Mouse (Mus musculus) T-helper 1 cell (primary cell): ENCODE results near the gene Zmym5.
"Not testable (repeated sequence)": the region's sequence is repeated elsewhere in the genome, so short reads cannot be mapped to it uniquely, and the experiment has no call there.

ENCODE experiments used
- in situ Hi-C: fragments of 300-600 bp; cut with MboI, MseI; formaldehyde crosslinking; loops from one replicate; pipeline ENCODE4 v1.15.1; 2025; ENCODE audit warnings: high pct_unique_total_duplicates

Zmym5 gene

DNA sequence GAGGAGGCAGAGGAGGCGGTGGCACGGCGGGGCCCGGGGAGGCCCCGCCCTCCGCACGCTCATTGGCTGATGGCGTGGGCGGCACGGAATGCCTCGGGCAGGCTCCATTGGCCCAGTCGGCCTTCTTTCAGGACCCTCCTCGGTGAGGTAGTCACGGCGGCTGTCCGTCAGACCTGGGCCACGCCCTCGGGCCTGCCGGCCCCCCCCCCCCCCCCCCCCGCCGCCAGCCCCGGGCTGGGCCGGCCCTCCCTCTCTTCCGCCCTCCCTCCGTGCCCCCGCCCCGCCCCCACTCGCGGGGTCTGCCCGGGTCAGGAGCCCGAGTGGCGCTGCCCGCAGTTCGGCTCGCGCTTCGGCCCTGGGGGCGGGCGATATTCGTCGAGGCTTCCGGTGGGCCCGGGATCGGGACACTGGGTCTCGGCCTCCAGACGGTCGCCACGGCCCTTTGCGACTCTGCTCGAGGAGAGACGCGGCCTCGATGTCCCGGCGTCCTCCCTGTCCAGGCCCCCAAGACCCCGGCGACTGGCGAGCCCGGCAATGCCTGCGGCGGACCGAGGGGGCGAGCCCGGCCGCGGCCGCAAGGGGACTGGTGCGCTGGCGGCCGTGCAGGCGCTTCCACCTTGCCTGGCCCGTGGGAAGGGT lies at the start of gene Zmym5:
TSS of gene Zmym5 (minus strand) at position 16 of the 639 bp plus-strand sequence.
- in situ Hi-C loops, result loop anchor here (5.0 kb wide), 1 partner anchor 75 kb away; the partner anchor contains the start of gene Zmym2

DNA sequence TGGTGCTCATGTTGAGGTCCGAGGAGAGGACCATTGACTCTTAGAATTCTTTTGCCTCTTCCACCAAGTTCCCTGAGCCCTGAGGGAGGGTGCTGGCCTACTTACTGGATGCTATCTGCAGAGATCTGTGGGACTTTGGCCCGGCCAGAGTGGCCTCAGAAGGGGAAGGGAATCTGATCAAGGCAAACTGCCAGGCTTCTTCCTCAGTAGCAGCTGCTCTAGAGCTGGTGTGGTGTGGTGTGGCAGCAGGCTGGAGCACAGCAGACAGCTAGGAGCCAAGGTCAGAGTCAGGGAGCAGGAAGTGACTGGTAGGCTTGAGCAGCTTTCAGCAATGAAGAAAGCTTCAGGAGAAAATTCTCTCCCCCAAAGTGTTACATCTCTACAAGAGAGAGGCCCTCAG lies 38.2 kb upstream of the Zmym5 start:
- in situ Hi-C loops, result no loop called here

DNA sequence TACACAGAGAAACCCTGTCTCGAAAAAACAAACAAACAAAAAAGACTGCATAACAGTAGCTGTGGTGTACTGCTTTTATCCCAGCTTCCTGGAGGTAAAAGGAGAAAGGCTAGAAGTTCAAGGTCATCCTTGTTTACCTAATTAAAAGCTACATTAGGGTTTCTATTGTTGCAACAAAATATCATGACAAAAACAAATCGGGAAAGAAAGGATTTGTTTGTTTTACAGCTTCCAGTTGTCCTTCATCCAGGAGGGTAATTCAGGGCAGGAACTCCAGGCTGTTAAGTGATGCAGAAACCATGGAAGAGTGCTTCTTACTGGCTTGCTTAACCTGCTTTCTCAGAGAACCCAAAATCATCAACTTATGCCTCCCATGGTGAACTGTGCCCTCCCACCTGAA lies 36.8 kb upstream of the Zmym5 start:
- in situ Hi-C loops, result no loop called here

DNA sequence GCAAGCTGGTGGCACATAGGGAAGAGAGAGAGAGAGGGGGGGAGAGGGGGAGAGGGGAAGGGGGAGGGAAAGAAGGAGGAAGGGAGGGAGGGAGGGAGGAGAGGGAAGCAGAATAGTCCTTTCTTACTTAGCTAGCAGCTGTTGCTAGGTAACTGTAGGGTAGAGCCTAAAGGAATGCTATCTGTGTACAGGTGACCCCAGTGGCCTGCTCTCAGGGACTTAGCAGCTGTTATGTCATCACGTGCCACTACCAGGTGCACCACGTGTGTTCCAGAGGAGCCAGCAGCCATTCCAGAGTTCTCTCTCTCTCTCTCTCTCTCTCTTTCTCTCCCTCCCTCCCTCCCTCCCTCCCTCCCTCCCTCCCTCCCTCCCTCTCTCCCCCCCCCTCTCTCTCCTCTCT lies 33.0 kb upstream of the Zmym5 start:
- in situ Hi-C loops, result no loop called here

DNA sequence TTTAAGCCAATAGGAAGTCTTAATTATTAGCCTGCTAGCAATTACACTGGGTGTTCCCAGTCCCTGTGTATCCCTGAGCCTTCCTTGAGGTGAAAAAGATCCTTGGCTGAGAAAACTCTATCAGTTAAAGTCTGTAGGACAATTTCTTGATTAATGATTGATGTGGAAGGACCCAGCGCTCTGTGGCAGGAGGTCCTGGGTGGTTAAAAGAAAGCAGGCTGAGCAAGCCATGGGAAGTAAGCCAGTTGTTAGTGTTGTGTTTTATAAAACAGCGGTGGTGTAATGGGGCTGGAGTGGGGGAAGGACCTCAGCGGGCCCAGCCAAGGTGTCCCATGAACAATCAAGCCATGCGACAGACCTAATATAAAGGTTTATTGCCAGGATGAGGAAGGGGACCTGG lies 32.5 kb upstream of the Zmym5 start:
- in situ Hi-C loops, result no loop called here

DNA sequence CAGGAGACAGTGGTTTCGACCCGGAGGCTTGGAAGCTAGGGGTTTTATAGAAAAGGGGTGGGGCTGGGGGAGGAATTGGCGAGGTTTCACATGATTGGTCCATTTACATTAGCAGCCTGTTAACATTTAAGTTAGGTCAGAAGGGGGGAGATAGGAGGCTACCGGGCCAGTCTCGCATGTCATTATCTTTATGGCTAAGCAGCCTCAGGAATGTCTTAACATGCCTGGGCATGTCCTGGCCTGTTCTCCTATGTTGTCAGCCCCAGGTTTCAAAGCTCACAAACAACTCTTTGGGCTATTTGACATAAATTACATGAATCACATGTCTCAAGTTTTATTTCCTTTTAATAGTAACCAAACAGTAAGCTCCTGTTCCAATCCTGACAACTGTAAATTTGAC lies 23.1 kb upstream of the Zmym5 start:
- in situ Hi-C loops, result not testable (repeated sequence)

DNA sequence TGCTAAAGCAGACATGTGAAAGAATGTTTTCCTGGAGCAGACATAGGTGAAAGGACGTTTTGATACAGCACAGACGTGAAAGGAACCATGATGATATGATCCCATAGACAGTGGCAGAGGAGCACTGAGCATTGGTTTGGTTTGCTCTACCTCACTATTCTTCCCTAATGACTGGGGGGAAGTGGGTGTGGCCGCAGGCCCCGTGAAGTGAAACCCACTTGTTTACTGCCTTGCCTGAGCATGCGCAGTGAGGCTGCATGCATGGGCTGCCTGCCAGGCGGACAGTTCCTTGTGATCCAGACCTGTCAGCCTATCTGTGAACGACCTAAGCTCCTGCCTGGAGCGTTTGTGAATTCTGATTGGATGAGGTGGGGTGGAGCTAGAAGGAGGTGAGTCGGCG lies 21.7 kb upstream of the Zmym5 start:
- in situ Hi-C loops, result not testable (repeated sequence)

DNA sequence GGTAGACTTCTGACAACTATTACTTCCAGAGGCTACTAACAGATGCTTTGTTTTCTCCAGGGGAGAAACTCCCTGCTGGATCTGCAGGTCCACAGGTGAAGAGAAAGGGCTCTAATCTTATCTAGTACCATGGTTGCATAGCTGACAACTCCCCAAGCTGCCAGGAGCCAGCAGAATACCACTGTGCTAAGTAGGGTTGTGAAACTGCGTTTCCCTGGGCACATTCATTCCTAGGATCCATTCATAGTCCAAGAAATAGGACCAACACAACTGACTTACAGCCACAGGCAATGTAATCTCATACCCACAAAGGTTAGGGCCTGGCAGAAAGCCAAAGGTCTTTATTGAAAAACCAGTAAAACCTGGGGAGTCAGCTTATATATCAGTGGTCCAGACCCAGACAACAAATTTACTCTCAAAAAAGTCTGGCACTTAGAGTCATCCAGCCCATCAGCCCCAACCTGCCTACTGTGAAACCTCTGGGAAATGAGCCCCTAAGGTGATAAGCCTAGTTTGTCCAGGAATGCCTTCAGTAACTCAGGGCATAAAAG lies 21.1 kb upstream of the Zmym5 start:
- in situ Hi-C loops, result no loop called here

DNA sequence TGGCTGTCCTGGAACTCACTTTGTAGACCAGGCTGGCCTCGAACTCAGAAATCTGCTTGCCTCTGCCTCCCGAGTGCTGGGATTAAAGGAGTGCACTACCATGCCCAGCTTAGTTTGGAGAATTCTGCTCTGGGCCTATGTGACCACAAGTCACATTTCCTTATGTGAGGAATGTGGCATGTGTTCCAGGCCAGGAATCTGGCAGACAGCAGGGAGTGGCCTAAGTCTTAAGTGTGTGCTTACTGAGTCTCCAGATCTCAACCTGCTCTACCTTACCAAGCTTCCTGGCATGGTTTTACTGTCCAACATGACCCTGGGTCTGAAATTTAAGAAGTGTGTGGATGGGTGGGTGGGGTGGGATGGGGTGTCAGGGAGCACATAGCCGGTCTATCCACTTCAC lies 20.6 kb upstream of the Zmym5 start:
- in situ Hi-C loops, result no loop called here

DNA sequence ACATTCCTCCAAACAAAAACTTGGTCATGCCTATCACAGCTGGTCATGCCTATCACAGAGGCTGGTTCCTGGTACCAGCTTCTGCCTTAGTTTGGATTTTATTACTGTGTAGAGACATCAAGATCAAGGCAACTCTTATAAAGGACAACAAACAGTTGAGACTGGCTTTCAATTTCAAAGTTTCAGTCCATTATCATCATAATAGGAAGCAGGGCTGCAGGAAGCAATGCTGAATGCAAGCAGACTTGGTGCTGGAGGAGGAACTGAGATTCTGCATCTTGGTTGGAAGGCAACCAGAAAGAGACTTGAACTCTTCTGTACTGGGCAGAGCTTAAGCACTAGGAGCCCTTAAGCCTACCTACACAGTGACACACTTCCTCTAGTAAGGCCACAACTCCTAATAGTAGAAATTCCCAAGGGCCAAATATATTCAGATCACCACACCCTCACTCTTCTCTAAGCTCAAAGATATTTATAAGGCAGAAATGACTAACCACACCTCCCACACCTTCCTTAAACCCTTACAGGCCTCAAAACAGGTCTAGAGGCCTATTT lies 19.1 kb upstream of the Zmym5 start:
- in situ Hi-C loops, result no loop called here

DNA sequence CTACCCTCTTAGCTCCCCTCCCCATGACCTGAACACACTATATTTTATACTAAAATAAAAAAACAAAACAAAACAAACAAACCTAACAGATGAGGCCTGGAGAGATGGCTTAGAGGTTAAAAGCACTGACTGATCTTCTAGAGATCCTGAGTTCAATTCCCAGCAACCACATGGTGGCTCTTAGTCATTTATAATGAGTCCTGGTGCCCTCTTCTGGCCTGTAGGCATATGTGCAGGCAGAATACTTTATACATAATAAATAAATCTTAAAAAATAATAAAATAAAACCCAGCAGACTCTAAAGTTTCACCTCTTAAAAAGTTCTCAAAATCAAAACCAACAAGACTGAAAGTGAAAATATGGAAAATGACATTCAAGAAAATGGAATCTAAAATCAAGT lies 13.0 kb upstream of the Zmym5 start:
- in situ Hi-C loops, result no loop called here

DNA sequence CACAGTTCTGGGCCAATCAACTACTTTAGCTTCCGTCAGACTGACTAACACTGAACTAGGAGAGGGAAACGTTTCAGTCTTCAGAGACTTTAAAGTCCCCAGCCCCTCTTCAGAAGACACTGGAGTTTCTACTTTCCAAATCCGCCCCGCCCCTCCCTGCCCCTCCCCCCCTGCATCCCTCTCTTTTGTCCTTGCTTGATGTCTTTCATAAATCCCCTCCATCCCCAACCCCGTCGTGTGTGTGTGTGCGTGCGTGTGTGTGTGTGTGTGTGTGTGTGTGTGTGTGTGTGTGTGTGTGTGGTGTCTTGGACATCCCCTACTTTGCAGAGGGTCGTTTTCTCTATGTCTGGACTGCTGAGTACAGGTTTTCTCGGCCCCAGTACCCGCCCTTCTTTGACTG lies 6.1 kb upstream of the Zmym5 start:
- in situ Hi-C loops, result no loop called here

DNA sequence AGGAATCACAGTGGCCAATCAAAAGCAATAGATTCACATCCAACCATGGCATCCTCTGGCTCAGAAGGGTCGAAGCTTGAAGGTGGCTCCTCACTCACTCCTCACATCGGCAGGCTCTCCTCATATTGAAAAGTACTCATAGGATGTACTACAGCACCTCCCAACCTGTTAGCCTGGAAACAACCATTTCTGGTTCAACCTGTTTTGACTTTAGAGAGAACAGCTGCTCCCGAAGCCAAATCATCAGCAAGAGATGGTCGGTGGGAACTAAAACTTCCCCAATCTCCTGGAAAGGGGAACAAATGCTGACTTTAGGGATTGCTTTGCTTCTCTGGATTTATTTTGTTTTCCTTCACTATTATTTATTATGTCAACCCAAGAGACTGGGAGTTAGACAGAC lies 5.6 kb upstream of the Zmym5 start:
- in situ Hi-C loops, result no loop called here

DNA sequence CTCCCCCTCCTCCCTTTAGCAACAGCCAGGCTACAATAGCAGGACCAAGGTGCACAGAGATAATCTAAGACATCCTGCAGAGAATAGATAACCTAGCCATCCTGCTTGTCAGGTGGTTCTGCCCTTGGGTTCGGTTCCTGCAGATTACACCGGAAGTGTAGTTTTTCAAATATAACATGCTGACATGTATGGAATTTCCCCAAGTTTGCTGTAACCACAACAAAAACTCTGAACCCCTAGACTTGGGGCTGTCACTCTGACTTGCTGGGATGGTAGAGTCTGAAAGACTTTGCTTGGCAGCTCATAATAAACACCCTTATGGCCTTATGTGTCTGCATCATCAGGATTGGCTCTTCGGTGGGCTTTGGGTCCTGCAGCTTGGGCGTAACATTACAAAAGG lies 5.0 kb upstream of the Zmym5 start:
- in situ Hi-C loops, result no loop called here

DNA sequence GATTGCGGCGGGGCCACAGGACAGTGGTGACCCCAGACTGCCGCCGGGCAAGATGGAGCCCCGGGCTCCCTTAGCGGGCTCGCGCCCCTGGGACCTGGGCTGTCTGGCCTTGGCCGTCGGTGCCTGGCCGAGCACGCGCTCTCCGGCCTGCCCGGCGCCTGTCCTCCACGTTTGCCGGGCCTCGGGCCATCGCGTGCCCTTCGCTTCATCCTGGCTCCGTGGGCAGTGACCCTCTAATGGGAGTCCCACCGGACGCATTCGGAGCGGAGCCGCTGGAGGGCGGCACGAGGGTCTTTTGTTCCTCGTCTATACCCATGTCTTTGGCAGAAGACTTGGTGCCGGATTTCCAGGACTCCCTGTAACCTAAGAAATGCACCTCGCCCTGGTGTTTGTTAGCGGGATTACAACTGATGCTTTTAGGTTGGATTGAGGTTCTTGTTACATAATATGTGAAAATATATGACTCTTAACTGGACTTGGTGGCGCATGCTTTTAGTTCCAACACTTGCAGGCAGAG lies 1.1 kb upstream of the Zmym5 start:
- in situ Hi-C loops, result loop anchor here (5.0 kb wide), 1 partner anchor 75 kb away; the partner anchor contains the start of gene Zmym2

DNA sequence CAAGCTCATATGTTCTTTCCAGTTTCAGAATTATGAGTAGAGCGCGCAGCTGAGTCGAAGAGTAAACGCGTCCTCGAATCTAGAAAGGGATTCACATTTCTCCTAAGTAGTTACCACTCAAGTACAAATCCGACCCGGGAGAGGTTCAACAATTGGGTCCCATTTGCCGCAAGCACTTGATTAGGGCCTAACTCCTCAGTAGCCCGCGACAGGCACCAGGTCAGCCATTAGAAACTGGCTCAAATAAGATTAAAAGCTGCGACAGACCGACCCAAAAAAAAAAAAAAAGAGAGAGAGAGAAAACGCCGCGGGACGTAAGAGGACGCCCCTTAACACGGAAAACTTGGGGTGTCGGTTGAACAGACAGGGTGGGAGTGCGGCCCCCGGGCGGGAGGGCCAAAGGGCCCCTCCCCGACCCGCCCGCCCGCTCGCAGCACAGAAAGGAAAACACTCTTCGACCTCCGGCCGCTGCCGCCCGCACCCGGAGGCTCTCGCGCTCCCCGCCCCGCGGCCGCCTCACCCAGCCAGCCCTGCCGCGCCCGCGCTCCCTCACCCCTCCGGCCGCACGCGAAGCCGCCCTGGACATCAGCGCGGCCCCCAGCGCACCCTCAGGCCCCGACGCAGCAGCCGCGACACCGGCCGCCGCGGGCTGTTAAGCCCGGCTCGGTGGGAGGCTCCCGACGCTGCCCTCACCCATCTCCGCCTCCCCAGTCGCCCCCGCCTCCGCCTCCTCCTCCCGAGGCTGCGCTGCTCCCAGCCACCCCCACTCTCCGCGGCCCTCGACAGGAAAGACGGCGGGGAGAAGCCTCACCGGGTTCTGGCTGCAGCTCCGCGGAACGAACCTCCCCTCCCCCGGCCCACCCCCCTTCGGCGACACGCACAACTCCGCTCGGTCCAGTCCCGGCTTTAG lies 480 bp downstream of the Zmym5 start:
- in situ Hi-C loops, result loop anchor here (5.0 kb wide), 1 partner anchor 76 kb away; the partner anchor contains the start of gene Zmym2

DNA sequence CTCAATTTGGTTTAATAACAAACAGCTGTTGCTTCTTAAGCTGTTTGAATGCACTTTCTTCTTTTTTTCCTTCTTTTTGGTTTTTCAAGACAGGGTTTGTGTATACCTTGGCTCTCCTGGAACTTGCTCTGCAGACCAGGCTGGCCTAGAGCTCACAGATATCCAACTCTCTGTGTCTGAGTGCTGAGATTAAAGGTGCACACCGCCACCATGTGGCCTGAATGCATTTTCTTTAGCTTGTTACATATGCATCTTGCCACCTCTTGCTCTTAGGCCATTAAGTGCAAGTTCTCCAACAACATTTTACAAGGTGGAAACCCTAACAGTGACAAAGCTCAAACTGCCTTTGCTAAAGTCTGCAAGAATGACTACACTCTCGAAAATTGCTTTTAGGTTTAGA lies 18.3 kb downstream of the Zmym5 start:
- in situ Hi-C loops, result no loop called here

DNA sequence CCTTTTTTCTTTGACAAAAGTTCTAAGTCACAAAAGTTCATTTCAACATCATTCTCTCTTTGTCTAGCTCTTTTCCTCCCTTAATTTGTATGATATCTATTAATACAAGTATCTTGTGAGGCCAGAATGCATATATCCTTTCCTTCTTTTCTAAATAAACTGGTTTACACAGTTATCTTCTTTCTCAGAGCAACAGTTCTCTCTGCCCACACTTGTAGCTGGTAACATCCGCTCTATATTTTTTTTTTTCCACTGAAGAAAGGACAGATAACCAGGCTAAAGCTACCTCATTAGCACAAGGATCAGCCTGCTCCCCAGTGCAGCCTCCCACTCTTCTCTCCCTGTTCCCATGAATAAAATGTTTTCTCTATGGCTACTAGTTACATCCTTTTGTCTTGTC lies 26.9 kb downstream of the Zmym5 start:
- in situ Hi-C loops, result no loop called here

DNA sequence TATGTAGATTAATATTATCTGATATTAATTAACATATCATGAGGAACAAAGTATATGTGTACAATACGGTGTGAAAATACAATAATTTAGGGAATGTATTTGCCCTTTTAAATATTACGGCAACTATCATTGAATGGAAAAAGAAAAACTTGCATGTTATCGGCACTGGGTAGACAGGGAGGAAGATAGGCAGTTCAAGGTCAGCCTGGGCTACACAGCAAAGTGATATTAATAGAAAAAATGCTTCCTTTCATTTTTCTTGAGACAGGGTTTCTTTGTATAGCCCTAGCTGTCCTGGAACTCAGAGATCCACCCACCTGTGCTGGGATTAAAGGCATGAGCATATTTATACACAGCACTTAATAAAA lies 32.6 kb downstream of the Zmym5 start:
- in situ Hi-C loops, result no loop called here

DNA sequence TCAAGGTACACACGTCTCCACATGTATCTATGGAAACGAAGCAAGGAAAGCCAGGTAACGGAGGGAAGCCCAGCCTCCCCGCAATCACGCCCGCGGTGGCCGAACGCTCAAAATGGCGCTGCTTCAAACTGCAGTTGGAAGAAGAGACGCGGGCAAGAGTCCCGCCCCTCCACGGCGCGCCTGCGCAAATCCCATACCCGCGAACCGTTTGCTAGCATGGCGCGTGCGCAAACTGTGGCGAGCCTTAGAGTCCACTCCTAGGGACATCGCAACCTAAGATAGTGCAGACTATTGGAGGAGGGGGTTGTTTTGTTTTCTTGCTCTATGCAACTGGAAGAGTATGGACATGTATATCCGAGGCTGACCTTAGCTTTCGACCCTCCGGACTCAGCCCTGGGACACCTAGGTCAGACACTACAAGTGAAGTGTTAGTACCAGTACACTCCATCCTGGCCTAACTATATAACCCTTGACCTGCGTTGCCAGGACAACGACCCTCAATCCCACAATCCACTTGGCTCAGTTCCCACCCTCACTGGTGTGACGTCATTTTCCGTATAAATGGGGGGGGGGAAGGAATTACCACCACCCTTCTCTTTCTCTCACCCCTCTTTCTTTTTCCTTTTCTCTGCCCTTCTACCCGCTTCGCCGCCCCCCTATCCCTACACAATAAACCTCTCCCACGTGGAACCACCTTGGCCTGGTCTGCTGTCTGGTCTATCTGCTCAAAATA lies 33.1 kb downstream of the Zmym5 start, which contains the start of gene Pspc1:
TSS of gene Pspc1 (minus strand) at position 117 of the 733 bp plus-strand sequence.
- in situ Hi-C loops, result no loop called here

DNA sequence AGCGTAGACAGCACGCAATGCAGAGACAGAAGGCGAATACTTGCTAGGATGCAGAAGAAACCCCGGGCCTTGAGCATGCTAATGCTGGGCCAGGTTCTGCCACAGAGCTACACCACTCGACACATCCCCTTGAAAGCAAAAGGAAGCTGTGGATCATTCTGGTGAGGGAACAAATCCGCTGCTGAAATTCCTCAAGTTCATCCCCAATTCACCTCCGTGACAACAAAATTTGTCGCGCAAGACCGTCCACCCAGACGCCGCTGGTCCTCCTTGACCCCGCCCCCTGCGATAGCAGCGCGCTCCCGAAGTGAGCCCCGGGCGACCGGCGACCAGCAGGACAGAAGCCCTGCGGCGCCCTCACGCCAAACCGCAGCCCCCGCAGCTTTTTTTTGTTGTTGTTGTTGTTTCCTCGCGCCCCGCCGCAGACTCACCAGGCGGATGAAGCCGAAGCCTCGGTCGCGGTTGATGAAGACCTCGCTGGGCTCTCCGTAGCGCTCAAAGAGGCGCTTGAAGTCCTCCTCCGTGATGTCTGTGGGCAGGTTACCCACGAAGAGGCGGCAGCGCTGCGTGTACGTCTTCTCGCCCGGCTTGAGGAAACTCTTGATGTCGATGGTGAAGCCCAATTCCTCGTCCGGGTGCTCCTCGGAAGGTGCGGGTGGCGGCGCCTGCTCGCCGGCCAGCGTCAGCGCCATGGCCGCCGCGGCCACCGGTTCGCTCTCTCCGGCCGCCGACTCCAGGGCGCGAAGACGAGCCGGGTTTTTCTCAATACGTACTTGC lies 34.0 kb downstream of the Zmym5 start:
- in situ Hi-C loops, result no loop called here
